21 mouse cellular contexts compared by ENCODE assay signal in genomic region chr4:52056031-52056430, GRCm38 (mm10).
DNase-seq lines count a peak whose midpoint lies in the region; ATAC-seq and TF ChIP-seq lines count a peak whose summit lies in the region.
"Had no signal": no experiment of that assay in that cellular context is flagged by ENCODE, and none has a peak within 500 bp of the region (broad histone marks: within the 10 kb centered on the region; RNA-seq: fewer than 3 reads in every experiment).

No protein-coding gene starts in this region.

- TF ChIP-seq CTCF in forebrain, postnatal 0 days (IDR thresholded peaks at IDR 0.05; ENCODE audit: low read depth): no peak
- no peak for TF ChIP-seq CTCF in lung, embryonic 14.5 days (IDR thresholded peaks at IDR 0.05; ENCODE audit: low read depth)
- no peak for TF ChIP-seq CTCF in brain, embryonic 14.5 days (IDR thresholded peaks at IDR 0.05; ENCODE audit: borderline replicate concordance, extremely low read depth, insufficient read depth, insufficient read length)

- no peaks in the 10 kb centered on the region for H3K9me3 ChIP-seq in forebrain, embryonic 14.5 days (replicated peaks; ENCODE audit: control insufficient read depth, low read length)
- H3K9me3 ChIP-seq in forebrain, postnatal 0 days (ENCODE audit: low read length): no peaks in the 10 kb centered on the region
- no peaks in the 10 kb centered on the region for H3K9me3 ChIP-seq in lung, embryonic 14.5 days (ENCODE audit: low read depth, low read length)
- H3K9me3 ChIP-seq: embryonic facial prominence, embryonic 15.5 days; forebrain, embryonic 10.5 days; forebrain, embryonic 15.5 days; heart, embryonic 10.5 days; hindbrain, embryonic 12.5 days; intestine, embryonic 15.5 days had no signal

- H3K4me3 ChIP-seq in forebrain, embryonic 14.5 days (ENCODE audit: low read depth, low read length): no peak overlapping the region
- H3K4me3 ChIP-seq in forebrain, postnatal 0 days (ENCODE audit: low read depth, low read length): no peak overlapping the region
- H3K4me3 ChIP-seq in lung, embryonic 14.5 days (ENCODE audit: low read depth, low read length): no peak overlapping the region
- H3K4me3 ChIP-seq: embryonic facial prominence, embryonic 15.5 days; erythroblast, embryonic 14.5 days; forebrain, embryonic 10.5 days; forebrain, embryonic 15.5 days; heart, embryonic 10.5 days; hindbrain, embryonic 12.5 days; intestine, embryonic 15.5 days had no signal

- no peak overlapping the region for H3K27ac ChIP-seq in forebrain, embryonic 14.5 days (ENCODE audit: low read depth, low read length)
- no peak overlapping the region for H3K27ac ChIP-seq in forebrain, postnatal 0 days (ENCODE audit: low read depth, low read length)
- H3K27ac ChIP-seq in lung, embryonic 14.5 days (ENCODE audit: low read depth): no peak overlapping the region
- H3K27ac ChIP-seq: embryonic facial prominence, embryonic 15.5 days; forebrain, embryonic 10.5 days; forebrain, embryonic 15.5 days; heart, embryonic 10.5 days; hindbrain, embryonic 12.5 days; intestine, embryonic 15.5 days had no signal

- H3K4me1 ChIP-seq in forebrain, embryonic 14.5 days (ENCODE audit: control insufficient read depth, insufficient read depth, low read length): no peaks in the 10 kb centered on the region
- H3K4me1 ChIP-seq in forebrain, postnatal 0 days (ENCODE audit: insufficient read depth): no peaks in the 10 kb centered on the region
- H3K4me1 ChIP-seq in lung, embryonic 14.5 days (ENCODE audit: insufficient read depth): no peaks in the 10 kb centered on the region
- H3K4me1 ChIP-seq: embryonic facial prominence, embryonic 15.5 days; forebrain, embryonic 10.5 days; forebrain, embryonic 15.5 days; heart, embryonic 10.5 days; hindbrain, embryonic 12.5 days; intestine, embryonic 15.5 days had no signal

- TF ChIP-seq POLR2A in brain, embryonic 14.5 days (IDR thresholded peaks at IDR 0.05; ENCODE audit: borderline replicate concordance, extremely low read depth, insufficient read depth, insufficient read length, poor library complexity, severe bottlenecking): no peak

- no peak for ATAC-seq in forebrain, embryonic 14.5 days
- ATAC-seq in forebrain, postnatal 0 days: no peak
- ATAC-seq in lung, embryonic 14.5 days (ENCODE audit: insufficient read depth): no peak
- ATAC-seq: forebrain, embryonic 15.5 days; intestine, embryonic 15.5 days had no signal

- no peak overlapping the region for H3K9ac ChIP-seq in forebrain, embryonic 14.5 days (ENCODE audit: low read length)
- no peak overlapping the region for H3K9ac ChIP-seq in forebrain, postnatal 0 days
- no peak overlapping the region for H3K9ac ChIP-seq in lung, embryonic 14.5 days
- H3K9ac ChIP-seq: embryonic facial prominence, embryonic 15.5 days; forebrain, embryonic 15.5 days; hindbrain, embryonic 12.5 days; intestine, embryonic 15.5 days had no signal

- H3K4me2 ChIP-seq in forebrain, embryonic 14.5 days (ENCODE audit: low read length): no peak overlapping the region
- H3K4me2 ChIP-seq in forebrain, postnatal 0 days (ENCODE audit: low read depth): no peak overlapping the region
- no peak overlapping the region for H3K4me2 ChIP-seq in lung, embryonic 14.5 days
- H3K4me2 ChIP-seq: embryonic facial prominence, embryonic 15.5 days; forebrain, embryonic 15.5 days; hindbrain, embryonic 12.5 days; intestine, embryonic 15.5 days had no signal

- H3K36me3 ChIP-seq in forebrain, embryonic 14.5 days (ENCODE audit: control insufficient read depth, insufficient read depth, low read length): no peaks in the 10 kb centered on the region
- no peaks in the 10 kb centered on the region for H3K36me3 ChIP-seq in forebrain, postnatal 0 days (ENCODE audit: insufficient read depth)
- no peaks in the 10 kb centered on the region for H3K36me3 ChIP-seq in lung, embryonic 14.5 days (ENCODE audit: insufficient read depth)
- H3K36me3 ChIP-seq: embryonic facial prominence, embryonic 15.5 days; forebrain, embryonic 10.5 days; forebrain, embryonic 15.5 days; heart, embryonic 10.5 days; hindbrain, embryonic 12.5 days; intestine, embryonic 15.5 days had no signal

- DNase-seq in adrenal gland, adult 2 months: peak; percentile 24
- DNase-seq in adrenal gland, postnatal 4 days (ENCODE audit: low spot score in 2 of 2): no peak
- peak; percentile 9 for DNase-seq in forebrain, embryonic 14.5 days (ENCODE audit: low spot score)
- no peak for DNase-seq in forebrain, postnatal 0 days
- DNase-seq in lung, embryonic 14.5 days: peak; percentile 72
- no peak for DNase-seq in lung, adult 18-20 months
- peak; percentile 39 for DNase-seq in brain, embryonic 14.5 days (ENCODE audit: low read depth)
- DNase-seq: cerebellum, adult 18-20 months; cerebellum, adult 9-11 months; cerebellum, postnatal 36 days; gastrocnemius, postnatal 10 days; heart, adult 18-20 months; heart, postnatal 10 days; heart, postnatal 4 days had no signal

- H3K27me3 ChIP-seq in forebrain, embryonic 14.5 days (replicated peaks; ENCODE audit: control insufficient read depth, insufficient read depth, low read length): no peaks in the 10 kb centered on the region
- no peaks in the 10 kb centered on the region for H3K27me3 ChIP-seq in forebrain, postnatal 0 days (ENCODE audit: insufficient read depth, low read length)
- H3K27me3 ChIP-seq in lung, embryonic 14.5 days (ENCODE audit: insufficient read depth, low read length): no peaks in the 10 kb centered on the region
- H3K27me3 ChIP-seq: embryonic facial prominence, embryonic 15.5 days; forebrain, embryonic 15.5 days; hindbrain, embryonic 12.5 days; intestine, embryonic 15.5 days had no signal

Comparison
In these comparisons a context has a peak if more than half of its experiments do, and no peak if none do; other contexts are left out.
1. DNase-seq: peak in adrenal gland, adult 2 months (single experiment), forebrain, embryonic 14.5 days (single experiment), lung, embryonic 14.5 days (single experiment) and brain, embryonic 14.5 days (single experiment); none in adrenal gland, postnatal 4 days (0 of 2), forebrain, postnatal 0 days (single experiment) and lung, adult 18-20 months (0 of 2).